Mouse (Mus musculus): Measurements from ENCODE around the gene Otof. TPM values are rescaled to one million over a fixed set of nuclear protein-coding genes. Genes with fewer than 3 reads are reported as not detected.

The Otof gene
- polyA plus RNA-seq, 1 experiment: 0.05 TPM

GRCm38 (mm10) chr5:30369426-30369825, 92.3 kb downstream of the Otof start:
- H3K27me3 ChIP-seq (replicated peaks; ENCODE audit: control insufficient read depth, insufficient read depth, low read length): no peaks in the 10 kb centered on the region
- H3K27ac ChIP-seq (ENCODE audit: insufficient read depth, low read depth, low read length): no peak overlapping the region
- no peaks in the 10 kb centered on the region for H3K4me1 ChIP-seq (ENCODE audit: control insufficient read depth, insufficient read depth, low read length)
- TF ChIP-seq POLR2A (IDR thresholded peaks at IDR 0.05; ENCODE audit: low read depth, low read length) (no peak), CTCF (conservative IDR thresholded peaks at IDR 0.05; ENCODE audit: insufficient read depth, insufficient read length, low read depth, low read length) (no peak)
- WGBS: 44% methylated on average over 5 of the region's 5 CpGs
- peak; percentile 9 for DNase-seq
- H3K36me3 ChIP-seq (ENCODE audit: control insufficient read depth, insufficient read depth, low read length): no peaks in the 10 kb centered on the region
- H3K4me3 ChIP-seq (ENCODE audit: insufficient read depth, low read depth, low read length): no peak overlapping the region

DNA sequence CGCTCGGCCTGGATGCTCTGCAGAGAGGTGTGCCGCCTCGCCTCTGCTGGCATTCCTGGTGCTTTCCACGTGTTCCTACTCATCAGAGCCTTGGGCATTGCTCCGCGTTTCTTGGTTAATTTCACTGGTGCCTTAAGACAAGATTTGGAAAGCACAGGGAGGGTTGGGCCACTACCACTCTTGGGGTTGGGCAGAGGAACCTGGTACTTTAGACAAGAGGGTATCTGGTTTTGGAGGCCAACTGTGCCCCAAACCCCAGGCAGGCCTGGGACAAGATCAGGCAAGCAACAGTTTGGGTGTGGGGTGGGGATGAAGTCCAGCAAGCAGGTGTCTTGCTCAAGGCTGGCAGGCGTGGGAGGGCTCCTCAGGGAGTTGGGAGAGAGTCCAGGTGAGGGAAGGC, 94.3 kb downstream of the Otof start:
- no peaks in the 10 kb centered on the region for H3K36me3 ChIP-seq (ENCODE audit: control insufficient read depth, insufficient read depth, low read length)
- DNase-seq: no peak
- no peak overlapping the region for H3K27ac ChIP-seq (ENCODE audit: insufficient read depth, low read depth, low read length)
- 80% methylated on average over 8 of the region's 8 CpGs for WGBS
- no peaks in the 10 kb centered on the region for H3K27me3 ChIP-seq (replicated peaks; ENCODE audit: control insufficient read depth, insufficient read depth, low read length)
- no peaks in the 10 kb centered on the region for H3K4me1 ChIP-seq (ENCODE audit: control insufficient read depth, insufficient read depth, low read length)
- no peak overlapping the region for H3K4me3 ChIP-seq (ENCODE audit: insufficient read depth, low read depth, low read length)
- TF ChIP-seq CTCF (conservative IDR thresholded peaks at IDR 0.05; ENCODE audit: insufficient read depth, insufficient read length, low read depth, low read length): no peak
- TF ChIP-seq POLR2A (IDR thresholded peaks at IDR 0.05; ENCODE audit: low read depth, low read length): no peak

DNA sequence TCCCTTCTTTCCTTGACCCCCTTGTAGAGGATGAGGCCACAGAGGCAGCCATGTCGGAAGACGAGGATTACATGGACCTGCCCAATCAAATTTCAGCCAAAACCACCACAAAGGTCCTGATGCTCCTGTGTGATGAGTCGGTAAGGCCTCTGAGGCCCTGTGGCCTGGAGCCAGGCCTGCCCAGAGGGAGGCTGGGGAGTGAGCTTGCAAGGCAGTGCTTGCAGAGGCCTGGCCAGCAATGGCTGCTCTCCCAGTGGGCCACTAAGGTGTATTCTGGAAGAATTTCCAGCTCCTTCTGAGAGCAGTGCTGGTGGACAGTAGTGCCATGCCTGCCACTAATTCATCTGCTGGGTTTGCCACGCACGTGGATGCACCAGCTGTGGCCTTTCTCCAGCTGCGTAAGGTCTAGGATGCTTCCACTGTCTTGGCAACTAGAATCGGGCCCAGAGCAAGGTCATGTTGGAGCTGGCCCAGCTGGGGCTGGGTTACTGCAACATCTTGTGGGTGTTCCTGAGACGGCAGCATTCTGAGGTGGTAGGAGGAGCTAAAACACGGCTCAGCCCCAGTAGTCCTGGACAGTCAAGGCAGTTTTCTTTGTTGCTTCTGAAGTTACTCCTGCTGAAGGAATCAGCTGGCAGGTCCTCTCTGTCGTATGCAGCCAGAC, 103.2 kb downstream of the Otof start:
- no peaks in the 10 kb centered on the region for H3K4me1 ChIP-seq (ENCODE audit: control insufficient read depth, insufficient read depth, low read length)
- H3K4me3 ChIP-seq (ENCODE audit: insufficient read depth, low read depth, low read length): no peak overlapping the region
- DNase-seq: peak; percentile 9
- no peak overlapping the region for H3K27ac ChIP-seq (ENCODE audit: insufficient read depth, low read depth, low read length)
- WGBS: 79% methylated on average over 10 of the region's 10 CpGs
- TF ChIP-seq POLR2A (IDR thresholded peaks at IDR 0.05; ENCODE audit: low read depth, low read length) (no peak), CTCF (conservative IDR thresholded peaks at IDR 0.05; ENCODE audit: insufficient read depth, insufficient read length, low read depth, low read length) (no peak)
- H3K36me3 ChIP-seq (ENCODE audit: control insufficient read depth, insufficient read depth, low read length): no peaks in the 10 kb centered on the region
- H3K27me3 ChIP-seq (replicated peaks; ENCODE audit: control insufficient read depth, insufficient read depth, low read length): no peaks in the 10 kb centered on the region

- no peak for DNase-seq
- WGBS: 88% methylated on average over 7 of the region's 7 CpGs
- Histone ChIP-seq H3K4me1 (ENCODE audit: control insufficient read depth, insufficient read depth, low read length) (no peaks in the 10 kb centered on the region), H3K36me3 (ENCODE audit: control insufficient read depth, insufficient read depth, low read length) (no peaks in the 10 kb centered on the region), H3K27me3 (replicated peaks; ENCODE audit: control insufficient read depth, insufficient read depth, low read length) (no peaks in the 10 kb centered on the region), H3K4me3 (ENCODE audit: insufficient read depth, low read depth, low read length) (no peak overlapping the region), H3K27ac (ENCODE audit: insufficient read depth, low read depth, low read length) (no peak overlapping the region)
- no peak for TF ChIP-seq POLR2A (IDR thresholded peaks at IDR 0.05; ENCODE audit: low read depth, low read length)
Measured at GRCm38 (mm10) chr5:30356647-30357046, 105.1 kb downstream of the Otof start.

DNA sequence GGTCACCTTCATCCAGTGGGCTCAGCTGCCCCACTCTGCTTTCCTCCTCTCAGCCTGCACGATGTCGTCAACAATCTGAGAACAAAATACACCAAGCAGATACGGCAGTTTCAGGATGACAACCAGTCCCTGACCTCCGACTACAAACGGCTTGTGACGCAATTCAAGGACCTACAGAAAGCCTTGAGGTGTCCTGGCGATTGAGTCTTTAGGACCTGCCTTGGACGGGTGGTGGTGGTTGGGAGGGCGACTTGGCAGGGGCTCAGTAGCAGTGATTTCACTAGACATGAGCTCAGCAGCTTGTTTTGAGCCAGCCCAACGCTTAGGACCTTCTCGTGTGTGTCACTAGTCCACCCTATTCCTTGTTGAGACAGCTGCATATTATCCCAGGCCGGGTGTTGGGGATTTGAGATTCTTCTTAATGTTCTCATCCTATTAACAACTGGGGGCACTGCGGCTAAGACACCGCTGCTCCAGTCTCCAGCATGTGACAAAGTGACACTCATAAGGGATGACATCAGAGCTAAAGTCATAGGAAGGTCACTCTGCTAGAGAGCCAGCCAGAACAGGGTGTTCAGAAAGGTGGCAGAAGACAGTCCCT, 106.1 kb downstream of the Otof start:
- WGBS: 83% methylated on average over 14 of the region's 14 CpGs
- Histone ChIP-seq H3K36me3 (ENCODE audit: control insufficient read depth, insufficient read depth, low read length) (no peaks in the 10 kb centered on the region), H3K27me3 (replicated peaks; ENCODE audit: control insufficient read depth, insufficient read depth, low read length) (no peaks in the 10 kb centered on the region), H3K27ac (ENCODE audit: insufficient read depth, low read depth, low read length) (no peak overlapping the region), H3K4me1 (ENCODE audit: control insufficient read depth, insufficient read depth, low read length) (no peaks in the 10 kb centered on the region), H3K4me3 (ENCODE audit: insufficient read depth, low read depth, low read length) (no peak overlapping the region)
- TF ChIP-seq CTCF (conservative IDR thresholded peaks at IDR 0.05; ENCODE audit: insufficient read depth, insufficient read length, low read depth, low read length) (no peak), POLR2A (IDR thresholded peaks at IDR 0.05; ENCODE audit: low read depth, low read length) (no peak)
- no peak for DNase-seq

DNA sequence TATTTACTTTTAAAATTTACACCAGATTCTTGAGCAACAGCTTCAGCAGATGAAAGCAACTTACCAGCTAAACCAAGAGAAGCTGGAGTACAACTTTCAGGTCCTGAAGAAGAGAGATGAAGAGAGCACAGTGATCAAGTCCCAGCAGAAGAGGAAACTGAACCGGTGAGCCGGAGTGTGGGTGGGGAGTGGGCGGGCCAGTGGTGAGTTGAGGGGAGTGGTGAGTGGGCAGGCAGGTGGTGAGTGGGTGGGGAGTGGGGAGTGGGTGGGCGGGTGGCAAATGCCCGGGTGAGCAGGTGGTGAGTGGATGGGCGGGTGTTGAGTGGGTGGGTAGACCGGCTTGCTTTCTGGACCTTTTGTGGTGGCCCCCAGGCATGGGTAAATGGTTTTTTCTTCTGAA, 106.6 kb downstream of the Otof start:
- Histone ChIP-seq H3K4me1 (ENCODE audit: control insufficient read depth, insufficient read depth, low read length) (no peaks in the 10 kb centered on the region), H3K36me3 (ENCODE audit: control insufficient read depth, insufficient read depth, low read length) (no peaks in the 10 kb centered on the region), H3K27ac (ENCODE audit: insufficient read depth, low read depth, low read length) (no peak overlapping the region), H3K4me3 (ENCODE audit: insufficient read depth, low read depth, low read length) (no peak overlapping the region), H3K27me3 (replicated peaks; ENCODE audit: control insufficient read depth, insufficient read depth, low read length) (no peaks in the 10 kb centered on the region)
- 64% methylated on average over 7 of the region's 7 CpGs for WGBS
- TF ChIP-seq CTCF (conservative IDR thresholded peaks at IDR 0.05; ENCODE audit: insufficient read depth, insufficient read length, low read depth, low read length) (no peak), POLR2A (IDR thresholded peaks at IDR 0.05; ENCODE audit: low read depth, low read length) (no peak)
- no peak for DNase-seq

DNA sequence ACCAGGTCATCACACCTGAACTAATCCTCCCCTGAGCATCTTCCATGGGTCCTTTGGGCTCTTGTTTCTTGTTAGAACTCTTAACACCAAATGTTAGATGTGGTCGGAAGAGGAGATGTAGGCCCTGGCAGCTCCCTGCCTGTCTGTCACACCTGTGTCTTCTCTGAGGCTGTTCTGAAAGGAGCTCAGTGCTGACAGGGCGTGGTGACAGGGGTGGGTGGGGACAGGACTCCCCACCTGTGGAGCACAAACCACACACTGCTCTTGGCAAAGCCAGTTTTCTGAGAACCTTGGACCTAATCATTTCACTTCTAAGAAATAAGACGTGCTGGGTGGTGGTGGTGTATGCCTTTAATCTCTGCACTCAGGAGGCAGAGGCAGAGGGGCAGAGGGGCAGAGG, 108.1 kb downstream of the Otof start:
- Histone ChIP-seq H3K27ac (ENCODE audit: insufficient read depth, low read depth, low read length) (no peak overlapping the region), H3K4me1 (ENCODE audit: control insufficient read depth, insufficient read depth, low read length) (no peaks in the 10 kb centered on the region), H3K36me3 (ENCODE audit: control insufficient read depth, insufficient read depth, low read length) (no peaks in the 10 kb centered on the region), H3K4me3 (ENCODE audit: insufficient read depth, low read depth, low read length) (no peak overlapping the region), H3K27me3 (replicated peaks; ENCODE audit: control insufficient read depth, insufficient read depth, low read length) (no peaks in the 10 kb centered on the region)
- no peak for TF ChIP-seq CTCF (conservative IDR thresholded peaks at IDR 0.05; ENCODE audit: insufficient read depth, insufficient read length, low read depth, low read length)
- no peak for TF ChIP-seq POLR2A (IDR thresholded peaks at IDR 0.05; ENCODE audit: low read depth, low read length)
- 67% methylated on average over 3 of the region's 3 CpGs for WGBS
- DNase-seq: no peak
